Mouse (Mus musculus) megakaryocyte, embryonic 14.5 days (primary cell): ENCODE data around the gene Cdc45.

ENCODE experiments used
- FLI1 ChIP-seq: IDR thresholded peaks from 2 replicates; pipeline ENCODE4 v1.6.1; 2012; ENCODE audit warnings: low read length, inconsistent platforms, mixed read lengths
- GATA1 ChIP-seq: IDR thresholded peaks from 3 replicates; pipeline ENCODE4 v1.6.1; 2012; ENCODE audit warnings: mixed read lengths, low read length, inconsistent platforms, borderline replicate concordance

DNA sequence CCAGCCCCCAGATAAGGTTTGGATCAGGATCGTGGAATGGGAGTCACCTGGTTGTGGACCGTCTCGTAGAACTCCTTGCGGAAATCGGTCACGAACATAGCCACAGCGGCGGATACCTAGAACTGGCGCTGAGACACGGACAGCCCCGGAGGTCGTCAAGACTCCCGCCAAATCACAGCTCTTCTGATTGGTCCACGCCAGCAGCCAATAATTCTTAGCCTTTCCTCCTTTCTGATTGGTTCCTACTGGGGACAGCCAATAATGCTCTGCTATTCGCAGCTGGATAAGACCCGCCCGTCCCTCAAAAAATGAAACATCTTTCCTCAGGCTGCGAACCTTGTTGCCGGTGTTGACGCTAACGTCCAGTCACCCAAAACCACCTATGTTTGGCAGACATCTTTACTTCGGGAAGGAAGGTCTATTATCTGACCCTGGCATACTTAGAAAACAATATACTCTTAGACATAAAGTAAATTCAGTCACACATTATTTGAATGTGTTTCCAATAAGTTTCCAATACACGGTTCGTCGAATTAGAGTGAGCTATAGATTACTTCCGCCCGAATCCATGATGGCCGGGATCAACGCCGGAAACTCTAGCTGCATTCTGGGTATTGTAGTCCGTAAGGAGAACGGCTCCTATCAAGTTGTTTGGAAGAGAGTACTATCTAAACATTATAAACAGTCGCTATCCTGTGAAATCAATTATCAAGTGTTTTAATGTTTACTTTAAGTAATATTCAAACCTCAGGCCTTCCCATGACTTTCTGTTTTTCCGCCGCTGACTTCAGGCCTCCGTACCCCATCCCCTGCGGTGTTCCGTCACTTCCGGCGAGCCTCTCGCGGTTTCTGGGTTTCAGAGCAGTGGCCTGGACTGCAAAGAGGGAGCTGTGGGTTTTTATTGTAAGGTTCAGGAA lies at the start of gene Cdc45, which contains the start of gene Ufd1:
- TF ChIP-seq GATA1 (no peak), FLI1 (peak; percentile 35; the same call in 1 of the 2 replicates)
